Mouse (Mus musculus): ENCODE measurements around the gene Pip4k2b.
A peak's percentile ranks its signal among the peaks of the same experiment; 100 is the strongest.
"Not testable (repeated sequence)": the region's sequence is repeated elsewhere in the genome, so short reads cannot be mapped to it uniquely, and the experiment has no call there.

Pip4k2b gene

GRCm38 (mm10) chr11:97714784-97715760, 29.4 kb downstream of the Pip4k2b start:
- DNase-seq (ENCODE audit: low spot score in 2 of 2), result no peak

- no peak for DNase-seq (ENCODE audit: low spot score in 2 of 2)
These were observed 30.1 kb downstream of the Pip4k2b start for GRCm38 (mm10) chr11:97714356-97714755.

GRCm38 (mm10) chr11:97713896-97714295, 30.6 kb downstream of the Pip4k2b start:
- no peak for DNase-seq (ENCODE audit: low spot score in 2 of 2)

- no peak for DNase-seq (ENCODE audit: low spot score in 2 of 2)
These were observed 32.2 kb downstream of the Pip4k2b start for GRCm38 (mm10) chr11:97712286-97712685.

- DNase-seq (ENCODE audit: low spot score in 2 of 2), result no peak
These were observed 33.2 kb downstream of the Pip4k2b start for GRCm38 (mm10) chr11:97711200-97711900.

GRCm38 (mm10) chr11:97710067-97710466, 34.4 kb downstream of the Pip4k2b start:
- not testable (repeated sequence) for DNase-seq (ENCODE audit: low spot score in 2 of 2)

GRCm38 (mm10) chr11:97703039-97703826, 41.3 kb downstream of the Pip4k2b start, which contains the start of gene Psmb3:
Gene Psmb3, plus strand, starts transcription at chr11:97703399.
- DNase-seq (ENCODE audit: low spot score in 2 of 2), result peak; percentile 99

GRCm38 (mm10) chr11:97702393-97702745, 42.1 kb downstream of the Pip4k2b start:
- peak; percentile 82 to 84 for DNase-seq (ENCODE audit: low spot score in 2 of 2)

- no peak for DNase-seq (ENCODE audit: low spot score in 2 of 2)
These were observed 42.7 kb downstream of the Pip4k2b start for GRCm38 (mm10) chr11:97701581-97702392.

GRCm38 (mm10) chr11:97700746-97701580, 43.5 kb downstream of the Pip4k2b start:
- no peak for DNase-seq (ENCODE audit: low spot score in 2 of 2)

- peak in 1 of 2 experiments; percentile 65 for DNase-seq (ENCODE audit: low spot score in 2 of 2)
These were observed 44.3 kb downstream of the Pip4k2b start, which contains the start of gene Pcgf2 for GRCm38 (mm10) chr11:97700003-97700745. Gene Pcgf2, minus strand, starts transcription at chr11:97700497.

GRCm38 (mm10) chr11:97699626-97700002, 44.9 kb downstream of the Pip4k2b start:
- DNase-seq (ENCODE audit: low spot score in 2 of 2), result peak; percentile 77 to 82

GRCm38 (mm10) chr11:97698741-97699611, 45.5 kb downstream of the Pip4k2b start:
- peak in 1 of 2 experiments; percentile 29 for DNase-seq (ENCODE audit: low spot score in 2 of 2)

GRCm38 (mm10) chr11:97697891-97698529, 46.5 kb downstream of the Pip4k2b start:
- no peak for DNase-seq (ENCODE audit: low spot score in 2 of 2)

- no peak for DNase-seq (ENCODE audit: low spot score in 2 of 2)
These were observed 47.2 kb downstream of the Pip4k2b start for GRCm38 (mm10) chr11:97697199-97697890.

GRCm38 (mm10) chr11:97696669-97697068, 47.8 kb downstream of the Pip4k2b start:
- no peak for DNase-seq (ENCODE audit: low spot score in 2 of 2)

Measured in right cerebral cortex, postnatal 36 days (tissue).